Mouse (Mus musculus): ENCODE results near the gene Syncrip.

DNA sequence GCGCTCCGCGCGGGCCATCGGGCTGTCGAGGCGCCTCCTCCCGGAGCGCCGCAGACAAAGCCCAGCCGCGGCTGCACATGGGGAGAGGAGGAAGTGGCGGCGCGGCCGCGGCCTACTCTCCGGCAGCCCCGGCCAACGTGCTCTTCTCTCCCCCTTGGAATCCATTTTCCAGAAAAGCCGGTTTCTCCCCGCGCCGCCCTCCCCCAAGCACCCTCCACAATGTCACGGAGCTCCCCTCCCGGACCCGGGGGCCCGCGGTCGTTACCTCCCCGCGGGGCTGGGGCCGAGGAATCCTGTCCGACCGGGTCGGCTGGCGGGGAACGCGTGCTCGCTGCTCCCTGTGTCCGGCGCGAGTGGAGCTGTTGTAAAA is 598 bp downstream of the Syncrip start:
- TF ChIP-seq CTCF (IDR thresholded peaks at IDR 0.05; ENCODE audit: borderline replicate concordance, extremely low read depth, insufficient read depth, insufficient read length), result no peak
- no peak for TF ChIP-seq POLR2A (IDR thresholded peaks at IDR 0.05; ENCODE audit: borderline replicate concordance, extremely low read depth, insufficient read depth, insufficient read length, poor library complexity, severe bottlenecking)

All from brain, embryonic 14.5 days (tissue).